Mouse (Mus musculus): ENCODE measurements around the gene Pex13.
"Not testable (repeated sequence)": the region's sequence is repeated elsewhere in the genome, so short reads cannot be mapped to it uniquely, and the experiment has no call there.

Gene Pex13

GRCm38 (mm10) chr11:23647431-23647830 lies 18.3 kb downstream of the Pex13 start:
- no peak for DNase-seq (ENCODE audit: low read depth)

- peak; percentile 7 for DNase-seq (ENCODE audit: low read depth)
These were observed 31.2 kb downstream of the Pex13 start for GRCm38 (mm10) chr11:23634573-23634972.

- no peak for DNase-seq (ENCODE audit: low read depth)
These were observed 31.9 kb downstream of the Pex13 start for GRCm38 (mm10) chr11:23633879-23634215.

GRCm38 (mm10) chr11:23632945-23633878 lies 32.5 kb downstream of the Pex13 start, which contains the start of gene 0610010F05Rik:
Gene 0610010F05Rik (minus strand): TSS chr11:23633639.
- peak; percentile 93 for DNase-seq (ENCODE audit: low read depth)

- peak; percentile 32 for DNase-seq (ENCODE audit: low read depth)
These were observed 35.1 kb downstream of the Pex13 start for GRCm38 (mm10) chr11:23630664-23631063.

GRCm38 (mm10) chr11:23618995-23619394 lies 46.8 kb downstream of the Pex13 start:
- DNase-seq (ENCODE audit: low read depth) = no peak

DNA sequence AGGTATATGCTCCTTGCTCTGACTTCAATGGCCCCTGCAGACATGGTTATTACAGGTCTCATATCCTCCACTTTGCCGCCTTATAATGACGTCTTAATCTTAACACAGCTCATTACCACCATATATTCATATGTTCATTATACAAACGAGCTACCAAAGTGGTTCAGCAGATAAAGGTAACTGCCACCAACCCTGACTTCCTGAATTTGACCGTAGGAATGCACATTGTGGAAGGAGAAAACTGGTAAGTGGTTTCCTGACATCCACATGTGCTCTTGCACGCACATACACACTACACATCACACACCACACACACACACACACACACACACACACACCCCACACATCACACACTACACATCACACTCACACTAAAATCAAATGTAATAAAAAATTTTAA lies 51.2 kb downstream of the Pex13 start:
- no peak for DNase-seq (ENCODE audit: low read depth)

DNA sequence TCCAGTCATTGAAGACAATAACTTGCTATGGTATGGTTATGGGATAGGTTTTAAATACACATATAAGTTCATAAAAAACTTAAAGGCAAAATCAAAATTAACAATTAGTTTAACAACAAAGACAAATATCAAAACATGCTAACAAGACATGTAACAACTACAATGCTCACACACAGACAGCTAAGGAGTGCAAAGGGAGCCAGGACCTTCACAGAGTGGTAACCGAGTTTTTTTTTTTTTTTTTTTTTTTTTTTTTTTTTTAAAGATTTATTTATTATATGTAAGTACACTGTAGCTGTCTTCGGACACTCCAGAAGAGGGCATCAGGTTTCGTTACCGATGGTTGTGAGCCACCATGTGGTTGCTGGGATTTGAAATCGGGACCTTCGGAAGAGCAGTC lies 58.5 kb downstream of the Pex13 start:
- DNase-seq (ENCODE audit: low read depth) = not testable (repeated sequence)
